Mouse (Mus musculus) cerebellum, adult 8-10 months (tissue): ENCODE measurements at regions not wholly inside any gene's neighbourhood (a gene's known extent, or its start where the extent isn't known, plus 50 kb on each side); places are given as distances from the start of the nearest gene placed in this dataset.
"Not testable (repeated sequence)": the region's sequence is repeated elsewhere in the genome, so short reads cannot be mapped to it uniquely, and the experiment has no call there.

Source experiments
- DNase-seq: peaks from one replicate; pipeline ENCODE4 v3.0.0; 2022

GRCm38 (mm10) chr1:35878426-35878825, 189.8 kb upstream of the Hs6st1 start:
- DNase-seq = no peak

DNA sequence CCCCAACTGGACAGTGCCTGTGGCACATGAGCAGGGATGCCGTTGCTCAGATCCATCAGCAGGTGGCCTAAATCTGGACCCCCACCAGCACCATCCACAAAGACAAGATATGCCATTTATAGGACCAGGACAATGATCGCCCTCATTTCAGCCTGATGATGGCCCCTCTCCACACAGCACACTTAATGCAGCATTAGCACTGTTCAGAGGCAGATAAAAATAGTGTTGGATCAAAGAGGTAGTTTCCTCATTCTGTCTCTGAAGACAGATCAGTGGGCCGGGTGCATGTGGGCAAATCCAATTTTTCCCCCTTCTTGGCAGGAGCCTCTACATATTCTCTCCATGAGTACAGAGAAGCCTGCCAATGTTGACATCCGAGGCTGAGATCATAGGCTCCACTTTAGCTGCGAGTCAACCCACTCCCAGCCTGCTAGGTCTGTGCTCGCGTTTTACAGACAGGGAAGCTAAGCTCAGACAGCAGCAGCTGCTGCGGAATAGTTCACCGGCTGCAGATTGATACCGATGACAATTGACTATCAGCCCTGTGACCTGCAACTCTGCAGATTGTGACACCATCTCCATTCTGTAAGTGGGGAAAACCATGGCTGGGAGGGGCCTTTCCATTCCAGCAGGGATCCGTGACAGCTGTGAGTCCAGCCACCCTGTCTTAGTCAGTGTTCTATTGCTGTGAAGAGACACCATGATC, 188.7 kb upstream of the Hs6st1 start:
- DNase-seq = peak; percentile 43

GRCm38 (mm10) chr1:35880562-35881265, 187.5 kb upstream of the Hs6st1 start:
- DNase-seq = no peak

DNA sequence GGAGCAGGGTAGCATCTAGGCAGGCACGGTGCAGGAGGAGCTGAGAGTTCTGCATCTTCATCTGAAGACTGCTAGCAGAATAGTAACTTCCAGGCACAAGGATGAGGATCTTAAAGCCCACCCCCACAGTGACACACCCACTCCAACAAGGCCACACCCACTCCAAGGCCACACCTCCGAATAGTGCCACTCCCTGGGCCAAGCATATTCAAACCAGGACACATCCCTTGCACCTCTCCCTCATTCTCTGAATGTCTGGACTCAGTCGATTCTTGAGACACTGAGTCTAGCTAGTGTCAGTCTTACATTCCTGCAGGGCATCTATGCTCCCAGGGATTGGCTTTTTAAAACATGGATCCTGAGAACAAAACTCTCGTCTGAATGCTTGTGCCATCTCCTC, 186.7 kb upstream of the Hs6st1 start:
- no peak for DNase-seq

- no peak for DNase-seq
Measured at GRCm38 (mm10) chr1:35882101-35882500, 186.1 kb upstream of the Hs6st1 start.

- DNase-seq = no peak
Measured at GRCm38 (mm10) chr1:35889731-35890499, 178.3 kb upstream of the Hs6st1 start.

DNA sequence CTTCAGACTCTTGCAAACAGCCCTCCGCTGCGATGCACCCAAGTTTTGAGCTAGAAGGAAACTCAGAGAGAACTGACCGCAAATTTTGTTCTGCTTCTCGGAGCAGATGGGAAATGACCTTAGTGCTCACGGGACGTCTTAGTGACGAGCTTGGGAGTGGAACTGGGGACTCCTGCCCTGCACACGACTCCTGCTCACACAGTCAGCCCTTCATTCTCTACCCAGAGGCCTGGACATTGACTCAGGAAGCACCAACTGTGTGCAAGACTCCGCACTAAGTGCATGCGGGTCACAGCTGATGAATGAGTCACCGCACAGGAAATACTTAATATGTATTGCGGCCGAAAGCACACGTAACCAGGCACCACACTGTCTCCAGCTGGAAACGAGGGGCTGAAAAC, 177.7 kb upstream of the Hs6st1 start:
- DNase-seq = no peak

DNA sequence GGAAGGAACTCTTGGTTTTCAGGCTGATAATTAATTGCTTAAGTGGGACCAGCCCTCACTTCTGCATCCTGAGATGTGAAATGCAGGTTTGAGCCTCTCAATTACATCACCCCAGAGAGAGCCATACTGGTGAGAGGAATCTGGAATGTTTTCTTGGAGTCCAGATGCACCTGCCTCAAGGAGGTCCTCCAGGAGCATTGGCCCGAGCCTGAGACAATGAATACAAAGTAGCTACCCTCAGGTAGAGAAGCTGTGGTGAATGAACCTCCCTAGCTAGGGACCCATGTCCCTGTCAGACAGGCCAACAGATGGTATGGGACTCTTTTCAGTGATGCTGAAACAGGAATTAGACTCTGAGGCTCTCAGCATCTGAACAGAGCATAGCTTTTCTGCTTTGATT, 168.7 kb upstream of the Hs6st1 start:
- no peak for DNase-seq

DNA sequence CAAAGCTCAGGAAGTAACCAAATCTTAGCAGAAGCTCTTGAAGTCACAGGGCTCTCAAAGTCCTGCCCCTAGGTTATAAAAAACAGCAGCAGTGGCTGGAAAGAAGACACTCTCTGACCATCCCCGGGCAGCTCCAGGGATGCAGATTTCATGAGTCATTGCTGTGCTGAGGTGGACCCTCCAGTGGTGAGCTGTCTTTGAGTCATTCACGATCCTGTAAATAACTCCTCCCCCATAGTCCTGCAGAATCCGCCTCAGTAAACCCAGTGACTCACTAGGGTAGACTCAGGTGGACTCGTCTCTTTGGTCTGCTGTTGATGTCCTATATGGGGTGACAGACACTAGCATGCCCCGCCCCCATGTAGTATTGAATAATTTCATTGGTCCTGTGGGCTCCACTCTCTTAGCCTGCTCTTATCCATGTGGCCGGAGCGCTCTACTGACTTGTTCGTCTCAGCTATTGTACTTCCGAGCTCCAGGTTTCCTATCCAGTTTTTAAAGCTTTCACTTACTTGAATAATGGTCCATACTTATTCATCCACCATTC, 164.1 kb upstream of the Hs6st1 start:
- no peak for DNase-seq

- DNase-seq = no peak
Measured at GRCm38 (mm10) chr1:35913551-35913950, 154.6 kb upstream of the Hs6st1 start.

- DNase-seq = not testable (repeated sequence)
Measured at GRCm38 (mm10) chr1:35914175-35914574, 154.0 kb upstream of the Hs6st1 start.

GRCm38 (mm10) chr1:35915526-35915925, 152.7 kb upstream of the Hs6st1 start:
- no peak for DNase-seq

DNA sequence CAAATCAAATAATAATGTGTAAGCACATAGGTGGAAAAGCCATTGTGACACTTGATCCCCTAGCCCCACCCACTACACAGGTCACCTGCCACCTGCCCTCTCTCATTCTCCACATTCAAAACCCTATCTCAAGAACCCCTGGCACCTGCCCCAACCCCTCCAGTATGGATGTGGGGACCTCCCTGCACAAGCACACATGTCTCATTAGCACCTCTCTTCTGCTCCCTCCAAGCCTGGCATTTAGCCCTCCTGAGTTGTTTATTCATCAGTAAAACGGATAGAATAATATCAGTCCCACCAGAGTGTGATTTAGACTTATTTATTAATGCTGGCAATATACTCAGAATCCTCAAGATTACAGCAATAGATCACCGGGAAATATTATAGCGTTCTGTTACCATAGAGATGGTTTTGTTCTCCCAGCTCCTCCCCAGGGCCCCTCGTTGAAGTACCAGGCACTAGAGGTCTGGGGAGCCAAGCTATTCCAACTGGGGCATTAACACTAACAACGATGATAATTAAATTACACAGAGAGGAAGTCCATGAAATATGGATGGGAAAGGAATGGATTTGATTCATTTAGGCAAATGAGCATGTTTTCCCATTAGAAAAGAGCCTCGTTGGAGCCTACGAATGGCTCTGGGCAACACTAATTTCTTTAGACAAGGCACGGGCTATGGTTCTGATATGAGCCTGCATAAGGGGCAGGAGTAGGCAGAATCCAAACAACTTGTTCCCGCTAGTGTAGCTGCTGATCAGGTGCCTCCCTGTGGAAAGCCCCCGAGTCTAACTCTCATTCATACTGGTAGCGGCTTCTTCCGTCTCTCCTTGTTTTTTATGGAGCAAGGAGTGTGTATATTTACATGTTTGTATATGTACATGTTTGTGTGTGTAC, 148.1 kb upstream of the Hs6st1 start:
- DNase-seq = no peak

- no peak for DNase-seq
Measured at GRCm38 (mm10) chr1:35924796-35925195, 143.4 kb upstream of the Hs6st1 start.

DNA sequence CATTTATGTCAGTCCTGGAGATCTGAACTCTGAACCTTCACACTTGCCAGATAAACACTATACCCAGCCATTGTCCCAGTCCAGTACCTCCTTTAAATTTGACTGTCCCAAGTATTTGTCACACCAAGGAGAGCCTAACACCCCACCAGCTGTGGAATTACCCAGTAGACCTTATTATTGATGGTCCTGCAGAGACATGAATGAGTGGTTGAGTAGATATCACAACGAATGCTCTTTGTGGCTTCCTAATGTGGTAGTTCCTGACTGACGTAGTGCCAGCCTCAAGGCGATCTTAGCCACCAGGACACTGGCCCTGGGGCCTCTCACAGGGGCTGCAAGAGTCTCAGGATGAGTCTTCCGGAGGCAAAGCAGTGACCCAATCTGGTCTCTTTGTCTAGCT, 142.9 kb upstream of the Hs6st1 start:
- no peak for DNase-seq

GRCm38 (mm10) chr1:35926191-35927048, 141.8 kb upstream of the Hs6st1 start:
- DNase-seq = no peak

DNA sequence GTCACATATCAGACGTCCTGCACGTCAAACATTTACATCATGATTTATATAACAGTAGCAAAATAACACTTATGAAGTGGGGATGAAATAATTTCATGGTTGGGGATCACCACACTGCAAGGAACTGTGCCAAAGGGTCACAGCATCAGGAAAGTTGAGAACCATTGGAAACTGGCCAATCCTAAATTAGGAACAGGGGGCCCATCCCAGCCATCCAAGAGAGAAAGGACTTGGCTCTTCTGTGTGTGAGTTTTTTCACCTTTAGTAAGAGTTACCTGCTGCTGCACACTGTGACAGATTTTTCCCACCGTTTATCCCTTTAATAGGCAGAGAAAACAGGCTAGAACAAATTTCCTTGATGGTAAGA, 141.2 kb upstream of the Hs6st1 start:
- no peak for DNase-seq

DNA sequence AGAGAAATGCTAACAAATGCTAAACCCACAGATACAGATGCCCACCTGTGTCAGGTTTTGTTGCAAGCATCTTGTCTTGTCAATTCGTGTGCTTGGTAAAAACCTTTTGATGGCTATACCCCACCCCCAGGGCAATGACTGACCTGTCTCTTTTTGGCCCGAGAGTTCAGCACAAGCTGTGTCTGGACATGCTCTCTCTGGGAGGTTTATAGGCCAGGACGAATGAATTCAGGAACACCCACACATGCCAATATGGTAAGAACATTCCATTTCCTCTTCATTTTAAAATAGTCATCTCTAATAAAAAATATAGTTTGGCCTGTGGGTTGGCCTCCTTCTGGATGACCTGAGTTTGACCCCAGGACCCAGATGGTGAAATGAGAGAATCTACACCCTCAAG, 137.8 kb upstream of the Hs6st1 start:
- DNase-seq = peak; percentile 9

DNA sequence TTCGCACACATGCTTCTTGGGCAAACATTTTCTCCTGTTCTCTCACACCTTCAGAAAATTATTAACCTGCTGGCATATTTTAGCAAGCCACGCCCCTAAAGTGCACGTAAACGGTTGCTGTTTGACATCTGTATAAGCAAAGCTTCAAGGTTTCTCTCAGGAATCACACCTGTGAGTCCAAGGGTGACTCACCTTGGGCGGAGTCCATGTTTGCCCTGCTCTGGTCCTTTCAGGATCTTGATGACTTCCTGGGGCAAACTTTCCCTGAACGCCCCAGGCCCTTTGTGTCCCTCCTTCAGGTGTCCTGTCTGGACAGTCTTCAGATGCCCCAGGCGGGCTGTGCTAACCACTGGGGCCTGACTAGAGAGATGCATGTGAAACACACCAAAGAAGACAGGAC, 137.1 kb upstream of the Hs6st1 start:
- no peak for DNase-seq

- DNase-seq = no peak
Measured at GRCm38 (mm10) chr1:35933511-35933910, 134.7 kb upstream of the Hs6st1 start.

GRCm38 (mm10) chr1:35935099-35935651, 133.0 kb upstream of the Hs6st1 start:
- DNase-seq = no peak
